Mouse (Mus musculus): Measurements from ENCODE around the gene Dcaf5.

- TF ChIP-seq CTCF (IDR thresholded peaks at IDR 0.05; ENCODE audit: low read depth, low read length) (no peak), POLR2A (IDR thresholded peaks at IDR 0.05; ENCODE audit: extremely low read depth, insufficient read depth, low read length) (no peak)
Measured at GRCm38 (mm10) chr12:80319062-80319461, 117.3 kb downstream of the Dcaf5 start.

Data from liver, adult 2 months (tissue).